In the genomic region with DNA sequence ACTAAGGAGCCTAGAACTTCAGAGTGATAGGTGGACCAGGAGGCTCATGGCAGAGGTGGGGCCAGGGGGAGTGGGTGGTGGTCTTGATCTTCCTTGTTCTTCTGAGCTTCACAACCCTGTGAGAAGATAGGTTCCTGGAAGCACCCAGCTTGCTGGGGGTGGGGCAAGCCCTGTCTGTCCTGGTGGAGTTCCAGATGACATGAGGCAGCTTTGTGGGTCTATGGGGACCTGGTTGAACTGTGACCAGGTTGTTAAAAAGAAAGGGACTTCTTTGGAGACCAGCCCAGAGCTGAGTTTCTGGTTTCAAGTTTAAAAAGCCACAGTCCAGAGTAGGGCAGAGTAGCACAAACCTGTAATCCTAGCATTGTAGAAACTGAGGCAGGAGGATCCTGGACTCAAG, we compare ENCODE assay signal across 13 mouse cellular contexts. TPM values are rescaled to one million over a fixed set of nuclear protein-coding genes. Genes with fewer than 3 reads are reported as not detected.
"Had no signal": no experiment of that assay in that cellular context is flagged by ENCODE, and none has a peak within 500 bp of the region (broad histone marks: within the 10 kb centered on the region; RNA-seq: fewer than 3 reads in every experiment).

No protein-coding gene starts in this region.

- DNase-seq: liver, embryonic 13.5 days; lung, adult 18-20 months; thymus, postnatal 36 days had no signal

- H3K4me1 ChIP-seq: liver, embryonic 13.5 days; midbrain, embryonic 12.5 days had no signal

- H3K9ac ChIP-seq: limb, embryonic 15.5 days; liver, embryonic 13.5 days; midbrain, embryonic 12.5 days had no signal

- H3K27me3 ChIP-seq: limb, embryonic 15.5 days; midbrain, embryonic 12.5 days had no signal

- H3K4me2 ChIP-seq: limb, embryonic 15.5 days; liver, embryonic 13.5 days; midbrain, embryonic 12.5 days had no signal

- H3K27ac ChIP-seq: left cerebral cortex, adult 2 months; limb, embryonic 15.5 days; liver, embryonic 13.5 days; midbrain, embryonic 12.5 days had no signal

- H3K4me3 ChIP-seq: left cerebral cortex, adult 2 months; limb, embryonic 15.5 days; liver, embryonic 13.5 days; midbrain, embryonic 12.5 days had no signal

- H3K9me3 ChIP-seq: limb, embryonic 15.5 days; liver, embryonic 13.5 days; midbrain, embryonic 12.5 days had no signal

- H3K36me3 ChIP-seq: limb, embryonic 15.5 days; liver, embryonic 13.5 days; midbrain, embryonic 12.5 days had no signal

- ATAC-seq: intestine, embryonic 16.5 days; midbrain, embryonic 16.5 days had no signal

RNA-seq across cellular contexts. Expression of a gene that starts 0.6 kb away (rescaled TPM):
- total RNA-seq: layer of hippocampus, postnatal 25 days; megakaryocyte-erythroid progenitor cell, adult 5-6 weeks had no signal
- polyA plus RNA-seq: intestine, embryonic 16.5 days; limb, embryonic 11.5 days; liver, embryonic 13.5 days; midbrain, embryonic 12.5 days; midbrain, embryonic 16.5 days; neural tube, embryonic 14.5 days; small intestine, adult 2 months had no signal
